Mouse (Mus musculus): ENCODE results near the gene Pcsk7. TPM values are rescaled to one million over a fixed set of nuclear protein-coding genes. Genes with fewer than 3 reads are reported as not detected.

Pcsk7 gene
- polyA plus RNA-seq, 1 experiment from 2014 or later: 13.6 TPM

DNA sequence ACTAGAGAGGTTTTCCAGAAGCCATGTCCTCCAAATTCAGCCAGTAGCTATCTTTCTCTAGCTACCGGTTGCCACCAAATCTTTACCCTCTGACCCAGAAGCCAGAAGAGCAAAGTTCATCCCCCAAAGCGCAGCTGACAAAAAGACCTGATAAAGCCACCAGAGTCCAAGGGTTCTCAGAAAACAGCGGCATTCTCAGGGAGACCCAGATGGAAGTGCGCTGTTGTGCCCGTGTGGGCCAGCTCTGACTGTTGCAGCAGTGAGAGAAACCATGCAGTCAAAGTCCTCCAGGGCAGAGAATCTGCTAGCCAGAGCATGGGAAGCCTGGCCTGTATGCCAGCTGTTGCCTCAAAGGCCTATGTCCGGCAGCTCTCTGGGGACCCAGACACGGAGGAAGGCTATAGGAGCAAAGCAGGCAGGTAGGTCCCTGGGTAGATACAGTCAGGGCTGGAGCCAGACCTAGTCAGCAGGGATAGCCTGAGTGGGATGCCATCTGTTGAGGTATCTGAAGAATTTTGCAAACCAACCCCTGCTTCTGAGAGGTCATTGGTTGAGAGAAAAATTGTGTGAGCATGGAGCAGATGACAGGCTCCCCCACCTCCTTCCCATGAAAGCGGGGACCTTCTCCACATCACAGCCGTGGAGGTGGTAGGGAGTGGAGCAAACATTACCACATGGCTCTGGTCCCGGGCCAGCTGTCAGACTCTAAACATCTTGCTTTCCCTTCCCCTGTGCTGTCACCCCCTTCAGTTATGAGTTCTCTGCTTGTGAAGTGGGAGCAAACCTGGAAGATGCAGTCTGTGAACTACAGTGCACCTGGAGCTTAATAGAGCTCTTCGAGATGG is 26.5 kb downstream of the Pcsk7 start:
- Histone ChIP-seq H3K9me3 (ENCODE audit: control insufficient read depth, low read length) (no peaks in the 10 kb centered on the region), H3K36me3 (ENCODE audit: control insufficient read depth, insufficient read depth, low read length) (peaks cover 14% of the 10 kb centered on the region; the same call in 1 of the 2 replicates), H3K9ac (ENCODE audit: low read depth, low read length) (no peak overlapping the region; the same call in 1 of the 2 replicates), H3K27me3 (replicated peaks; ENCODE audit: control insufficient read depth, insufficient read depth, low read length) (peaks cover 2% of the 10 kb centered on the region; the same call in 1 of the 2 replicates), H3K4me2 (peak overlapping the region; percentile 28; the same call in 1 of the 2 replicates), H3K4me1 (replicated peaks; ENCODE audit: control insufficient read depth, insufficient read depth, low read length) (no peaks in the 10 kb centered on the region), H3K4me3 (ENCODE audit: low read depth, low read length) (no peak overlapping the region), H3K27ac (ENCODE audit: low read depth, low read length) (peak overlapping the region; percentile 40)
- 64% methylated on average over 11 of the region's 11 CpGs for WGBS
- ATAC-seq (replicated peaks; ENCODE audit: low FRiP score): no peak
- no peak for DNase-seq (ENCODE audit: low spot score)

DNA sequence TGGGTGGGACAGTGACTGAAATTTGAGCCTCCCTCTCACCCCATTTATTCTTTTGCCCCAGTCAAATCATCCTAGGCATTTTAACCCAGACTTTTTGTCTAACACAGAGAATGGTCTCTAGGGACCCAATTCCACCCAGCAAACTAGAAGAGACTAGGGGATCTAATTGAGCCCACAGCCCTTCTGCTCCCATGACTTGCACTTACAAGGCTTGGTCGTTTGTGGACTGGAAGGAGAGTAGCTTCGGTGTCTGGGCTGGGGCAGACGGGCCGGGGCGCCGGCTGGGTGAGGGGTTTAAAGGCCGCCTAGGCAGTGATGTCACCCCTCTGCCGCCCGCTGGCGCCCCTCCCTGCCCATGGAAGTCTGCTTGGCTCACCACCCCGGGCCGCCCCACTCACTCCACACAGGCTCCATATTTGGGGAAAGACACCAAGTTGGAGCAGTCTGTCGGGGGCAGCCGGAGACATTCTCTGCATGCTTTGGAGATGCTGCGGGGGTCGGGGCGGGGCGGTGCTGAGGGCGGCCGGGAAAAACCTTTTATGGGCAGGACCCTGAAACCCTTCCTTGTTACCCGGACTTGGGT is 29.4 kb downstream of the Pcsk7 start, which contains the start of gene Tagln:
TSS of gene Tagln (minus strand) at position 431 of the 583 bp plus-strand sequence.
- Histone ChIP-seq H3K4me2 (peak within 1 kb of the TSS; percentile 52), H3K9me3 (ENCODE audit: control insufficient read depth, low read length) (no peaks in the 10 kb centered on the region), H3K9ac (ENCODE audit: low read depth, low read length) (no peak within 1 kb of the TSS), H3K27me3 (replicated peaks; ENCODE audit: control insufficient read depth, insufficient read depth, low read length) (peaks cover 2% of the 10 kb centered on the region; the same call in 1 of the 2 replicates), H3K27ac (ENCODE audit: low read depth, low read length) (no peak within 1 kb of the TSS), H3K4me1 (replicated peaks; ENCODE audit: control insufficient read depth, insufficient read depth, low read length) (no peaks in the 10 kb centered on the region), H3K4me3 (ENCODE audit: low read depth, low read length) (peak within 1 kb of the TSS; percentile 18; the same call in 1 of the 2 replicates), H3K36me3 (ENCODE audit: control insufficient read depth, insufficient read depth, low read length) (peaks cover 18% of the 10 kb centered on the region)
- WGBS: 17% methylated on average over 21 of the region's 21 CpGs
- ATAC-seq (replicated peaks; ENCODE audit: low FRiP score) (no peak), DNase-seq (ENCODE audit: low spot score) (no peak)

DNA sequence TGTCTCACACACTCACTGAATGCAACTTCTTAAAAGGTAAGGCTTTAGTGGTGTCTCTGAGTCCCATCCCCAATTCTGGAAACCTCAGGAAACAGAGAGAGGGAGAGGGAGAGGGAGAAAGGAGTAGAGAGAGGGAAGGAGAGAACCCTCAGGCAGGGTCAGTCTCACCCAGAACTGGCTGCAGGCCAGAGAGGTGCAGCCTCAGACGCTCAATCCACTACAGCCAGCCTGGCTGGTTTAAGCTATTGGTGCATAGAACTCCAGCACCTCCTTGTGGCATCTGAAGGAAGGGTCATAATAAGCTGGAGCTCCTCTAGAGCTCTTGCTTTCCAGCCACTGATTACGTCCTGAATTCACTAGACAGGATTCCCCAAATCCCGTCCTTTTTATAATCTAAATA is 30.6 kb downstream of the Pcsk7 start:
- H3K27me3 ChIP-seq (replicated peaks; ENCODE audit: control insufficient read depth, insufficient read depth, low read length): peaks cover 2% of the 10 kb centered on the region; the same call in 1 of the 2 replicates
- DNase-seq (ENCODE audit: low spot score) (peak; percentile 51), ATAC-seq (replicated peaks; ENCODE audit: low FRiP score) (peak; percentile 51)
- H3K36me3 ChIP-seq (ENCODE audit: control insufficient read depth, insufficient read depth, low read length): peaks cover 19% of the 10 kb centered on the region
- H3K9ac ChIP-seq (ENCODE audit: low read depth, low read length): no peak overlapping the region
- H3K4me2 ChIP-seq: no peak overlapping the region
- peaks cover 6% of the 10 kb centered on the region for H3K4me1 ChIP-seq (replicated peaks; ENCODE audit: control insufficient read depth, insufficient read depth, low read length)
- 23% methylated on average over 3 of the region's 3 CpGs for WGBS
- no peak overlapping the region for H3K4me3 ChIP-seq (ENCODE audit: low read depth, low read length)
- H3K27ac ChIP-seq (ENCODE audit: low read depth, low read length): no peak overlapping the region
- H3K9me3 ChIP-seq (ENCODE audit: control insufficient read depth, low read length): no peaks in the 10 kb centered on the region

DNA sequence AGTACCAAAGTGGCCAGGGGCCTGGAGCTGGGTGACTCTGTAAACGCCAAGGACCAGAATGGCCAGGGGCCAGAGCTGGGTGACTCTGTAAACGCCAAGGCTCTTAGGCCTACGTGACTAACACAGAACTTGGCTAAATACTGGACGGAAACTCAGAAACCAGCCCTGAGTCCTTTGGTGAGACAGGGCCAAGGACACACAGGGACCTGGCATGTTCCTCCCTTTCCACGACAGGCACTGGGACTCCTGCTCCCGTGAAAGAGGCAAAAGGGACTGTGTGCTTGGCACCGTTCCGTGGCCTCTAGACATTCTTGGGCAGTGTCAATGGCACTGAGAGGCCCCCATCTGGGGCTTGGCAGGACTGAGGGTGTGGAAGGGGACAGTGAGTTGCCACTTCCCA is 31.8 kb downstream of the Pcsk7 start:
- Histone ChIP-seq H3K27ac (ENCODE audit: low read depth, low read length) (no peak overlapping the region), H3K9ac (ENCODE audit: low read depth, low read length) (no peak overlapping the region), H3K4me3 (ENCODE audit: low read depth, low read length) (no peak overlapping the region), H3K36me3 (ENCODE audit: control insufficient read depth, insufficient read depth, low read length) (peaks cover 30% of the 10 kb centered on the region), H3K9me3 (ENCODE audit: control insufficient read depth, low read length) (no peaks in the 10 kb centered on the region), H3K27me3 (replicated peaks; ENCODE audit: control insufficient read depth, insufficient read depth, low read length) (peaks cover 2% of the 10 kb centered on the region; the same call in 1 of the 2 replicates), H3K4me1 (replicated peaks; ENCODE audit: control insufficient read depth, insufficient read depth, low read length) (peaks cover 16% of the 10 kb centered on the region), H3K4me2 (no peak overlapping the region)
- ATAC-seq (replicated peaks; ENCODE audit: low FRiP score) (no peak), DNase-seq (ENCODE audit: low spot score) (no peak)
- WGBS: 93% methylated on average over 8 of the region's 8 CpGs

DNA sequence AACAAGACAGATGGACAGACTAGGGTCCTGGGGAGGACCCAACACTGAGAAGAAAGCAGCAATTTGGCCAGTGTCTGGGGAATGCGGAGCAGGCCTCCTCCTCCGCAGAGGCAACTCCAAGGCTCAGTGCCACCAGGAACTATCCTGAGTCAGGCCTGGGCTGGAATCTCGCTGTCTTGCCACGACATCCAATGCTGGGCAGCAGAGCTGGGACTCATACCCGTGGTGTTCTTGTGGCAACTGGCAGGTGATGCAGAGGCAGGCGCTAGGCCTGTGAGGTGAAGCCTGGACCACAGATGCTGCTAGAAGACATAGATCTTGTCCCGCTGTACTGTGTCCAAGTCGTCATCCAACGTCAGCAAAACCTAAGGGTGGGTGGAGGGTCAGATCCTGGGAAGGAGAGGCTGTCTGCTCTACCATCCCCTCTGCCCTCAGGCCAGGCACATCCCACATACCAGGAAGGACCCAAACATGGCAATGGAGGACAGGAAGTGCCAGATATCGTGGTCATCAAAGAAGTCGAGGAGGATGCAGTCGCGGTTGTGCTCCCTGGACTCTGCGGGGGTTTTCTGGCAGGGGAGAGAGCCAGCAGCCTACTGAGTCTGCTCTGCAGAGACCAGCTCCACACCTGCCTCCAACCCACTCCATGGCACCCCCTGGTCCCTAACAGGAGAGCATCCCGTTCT is 32.8 kb downstream of the Pcsk7 start:
- 81% methylated on average over 15 of the region's 15 CpGs for WGBS
- H3K36me3 ChIP-seq (ENCODE audit: control insufficient read depth, insufficient read depth, low read length): peaks cover 32% of the 10 kb centered on the region
- no peak overlapping the region for H3K9ac ChIP-seq (ENCODE audit: low read depth, low read length)
- H3K4me3 ChIP-seq (ENCODE audit: low read depth, low read length): no peak overlapping the region
- peaks cover 2% of the 10 kb centered on the region; the same call in 1 of the 2 replicates for H3K27me3 ChIP-seq (replicated peaks; ENCODE audit: control insufficient read depth, insufficient read depth, low read length)
- peaks cover 19% of the 10 kb centered on the region for H3K4me1 ChIP-seq (replicated peaks; ENCODE audit: control insufficient read depth, insufficient read depth, low read length)
- no peak overlapping the region for H3K27ac ChIP-seq (ENCODE audit: low read depth, low read length)
- ATAC-seq (replicated peaks; ENCODE audit: low FRiP score): no peak
- DNase-seq (ENCODE audit: low spot score): no peak
- no peaks in the 10 kb centered on the region for H3K9me3 ChIP-seq (ENCODE audit: control insufficient read depth, low read length)
- H3K4me2 ChIP-seq: no peak overlapping the region

DNA sequence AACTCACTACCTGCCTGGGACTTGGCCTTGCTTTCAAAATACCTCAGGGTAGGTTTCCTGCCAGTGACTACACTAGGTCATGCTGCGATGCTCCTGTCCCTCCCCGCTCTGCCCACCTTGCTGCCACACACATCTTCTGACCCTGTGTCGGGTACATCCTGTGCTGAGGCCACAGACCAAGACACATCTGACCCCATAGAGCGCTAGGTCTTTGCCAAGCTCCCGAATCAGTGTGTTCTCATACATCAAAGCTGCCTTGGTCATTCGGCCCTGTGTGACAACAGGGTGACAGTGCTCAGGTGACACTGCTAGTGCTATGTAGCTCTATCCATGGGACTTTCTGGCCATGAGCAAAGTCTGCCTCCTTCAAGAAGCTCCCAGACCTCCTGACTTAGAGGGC is 33.5 kb downstream of the Pcsk7 start:
- H3K9ac ChIP-seq (ENCODE audit: low read depth, low read length): no peak overlapping the region
- H3K4me3 ChIP-seq (ENCODE audit: low read depth, low read length): no peak overlapping the region
- ATAC-seq (replicated peaks; ENCODE audit: low FRiP score) (no peak), DNase-seq (ENCODE audit: low spot score) (no peak)
- H3K4me1 ChIP-seq (replicated peaks; ENCODE audit: control insufficient read depth, insufficient read depth, low read length): peaks cover 24% of the 10 kb centered on the region
- no peaks in the 10 kb centered on the region for H3K9me3 ChIP-seq (ENCODE audit: control insufficient read depth, low read length)
- H3K27ac ChIP-seq (ENCODE audit: low read depth, low read length): no peak overlapping the region
- peaks cover 35% of the 10 kb centered on the region for H3K36me3 ChIP-seq (ENCODE audit: control insufficient read depth, insufficient read depth, low read length)
- H3K27me3 ChIP-seq (replicated peaks; ENCODE audit: control insufficient read depth, insufficient read depth, low read length): peaks cover 2% of the 10 kb centered on the region; the same call in 1 of the 2 replicates
- no peak overlapping the region for H3K4me2 ChIP-seq
- WGBS: 88% methylated on average over 6 of the region's 6 CpGs

DNA sequence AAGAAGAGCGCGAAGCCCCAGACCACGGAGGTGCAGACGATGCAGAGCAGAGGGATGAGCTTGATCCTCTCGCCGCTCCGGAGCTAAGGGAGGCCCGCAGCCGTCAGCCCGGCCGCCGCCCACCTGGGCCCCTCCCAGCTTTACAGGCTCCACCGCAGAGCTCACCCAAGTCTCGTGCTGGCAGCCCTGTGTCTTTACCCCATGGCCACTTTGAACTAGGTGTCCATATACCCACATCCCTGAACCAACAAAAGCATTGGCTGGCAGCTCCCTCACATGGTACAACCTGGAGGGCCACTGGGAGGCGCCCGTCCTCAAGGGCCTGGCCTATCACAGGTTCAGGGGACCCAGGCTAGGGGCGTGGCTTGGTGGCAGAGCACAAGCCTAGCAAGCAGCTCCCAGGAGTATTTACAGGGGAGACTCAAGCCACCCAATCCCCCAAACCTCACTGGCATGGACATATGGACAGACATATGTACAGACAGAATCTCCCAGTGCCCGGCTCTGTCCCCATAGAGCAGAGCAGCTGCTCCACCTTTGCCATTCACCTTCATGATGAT is 35.1 kb downstream of the Pcsk7 start:
- peaks cover 32% of the 10 kb centered on the region for H3K4me1 ChIP-seq (replicated peaks; ENCODE audit: control insufficient read depth, insufficient read depth, low read length)
- peaks cover 38% of the 10 kb centered on the region for H3K36me3 ChIP-seq (ENCODE audit: control insufficient read depth, insufficient read depth, low read length)
- no peak overlapping the region for H3K4me3 ChIP-seq (ENCODE audit: low read depth, low read length)
- H3K27me3 ChIP-seq (replicated peaks; ENCODE audit: control insufficient read depth, insufficient read depth, low read length): no peaks in the 10 kb centered on the region
- DNase-seq (ENCODE audit: low spot score): no peak
- H3K9me3 ChIP-seq (ENCODE audit: control insufficient read depth, low read length): no peaks in the 10 kb centered on the region
- 70% methylated on average over 18 of the region's 18 CpGs for WGBS
- H3K4me2 ChIP-seq: no peak overlapping the region
- ATAC-seq (replicated peaks; ENCODE audit: low FRiP score): peak; percentile 55
- peak overlapping the region; percentile 45; the same call in 1 of the 2 replicates for H3K27ac ChIP-seq (ENCODE audit: low read depth, low read length)
- no peak overlapping the region for H3K9ac ChIP-seq (ENCODE audit: low read depth, low read length)

DNA sequence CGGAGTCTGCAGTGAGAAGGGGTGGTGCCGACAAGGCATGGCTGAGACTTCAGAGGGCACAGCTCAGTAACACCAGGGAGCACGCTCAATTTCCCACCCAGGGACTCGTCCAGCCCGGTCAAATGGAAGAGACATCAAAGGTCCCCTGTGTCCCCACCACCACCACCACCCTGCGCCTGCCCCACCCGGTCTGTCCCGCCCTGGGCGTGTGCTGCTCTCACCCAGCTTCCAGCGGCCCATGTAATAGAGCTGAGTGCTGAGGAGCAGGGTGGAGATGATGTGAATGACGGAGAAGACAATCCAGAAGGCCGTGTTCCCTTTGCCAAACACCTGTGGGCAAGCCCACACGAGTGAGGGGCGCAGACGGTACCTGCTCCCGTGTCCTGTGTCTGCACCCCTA is 36.2 kb downstream of the Pcsk7 start:
- Histone ChIP-seq H3K36me3 (ENCODE audit: control insufficient read depth, insufficient read depth, low read length) (peaks cover 40% of the 10 kb centered on the region), H3K4me1 (replicated peaks; ENCODE audit: control insufficient read depth, insufficient read depth, low read length) (peaks cover 32% of the 10 kb centered on the region), H3K9me3 (ENCODE audit: control insufficient read depth, low read length) (no peaks in the 10 kb centered on the region), H3K9ac (ENCODE audit: low read depth, low read length) (no peak overlapping the region), H3K27me3 (replicated peaks; ENCODE audit: control insufficient read depth, insufficient read depth, low read length) (no peaks in the 10 kb centered on the region), H3K27ac (ENCODE audit: low read depth, low read length) (peak overlapping the region; percentile 45), H3K4me2 (peak overlapping the region; percentile 46), H3K4me3 (ENCODE audit: low read depth, low read length) (no peak overlapping the region)
- ATAC-seq (replicated peaks; ENCODE audit: low FRiP score) (peak; percentile 71), DNase-seq (ENCODE audit: low spot score) (no peak)
- WGBS: 82% methylated on average over 16 of the region's 16 CpGs

Data from liver, embryonic 11.5 days (tissue).